Mouse (Mus musculus) lung, postnatal 0 days (tissue): ENCODE results near the gene Adk.

Experiments
- CTCF ChIP-seq: IDR thresholded peaks from 2 replicates; pipeline ENCODE4 v1.5.1; 2016; ENCODE audit warnings: antibody characterized with exemption, mild to moderate bottlenecking
- EP300 ChIP-seq: IDR thresholded peaks from 2 replicates; pipeline ENCODE4 v1.6.1; 2016; ENCODE audit warnings: antibody characterized with exemption, mild to moderate bottlenecking, control low read depth

GRCm38 (mm10) chr14:21018977-21019376, 33.4 kb upstream of the Adk start:
- TF ChIP-seq CTCF: peak; percentile 63
- TF ChIP-seq EP300: no peak
